In the genomic region with DNA sequence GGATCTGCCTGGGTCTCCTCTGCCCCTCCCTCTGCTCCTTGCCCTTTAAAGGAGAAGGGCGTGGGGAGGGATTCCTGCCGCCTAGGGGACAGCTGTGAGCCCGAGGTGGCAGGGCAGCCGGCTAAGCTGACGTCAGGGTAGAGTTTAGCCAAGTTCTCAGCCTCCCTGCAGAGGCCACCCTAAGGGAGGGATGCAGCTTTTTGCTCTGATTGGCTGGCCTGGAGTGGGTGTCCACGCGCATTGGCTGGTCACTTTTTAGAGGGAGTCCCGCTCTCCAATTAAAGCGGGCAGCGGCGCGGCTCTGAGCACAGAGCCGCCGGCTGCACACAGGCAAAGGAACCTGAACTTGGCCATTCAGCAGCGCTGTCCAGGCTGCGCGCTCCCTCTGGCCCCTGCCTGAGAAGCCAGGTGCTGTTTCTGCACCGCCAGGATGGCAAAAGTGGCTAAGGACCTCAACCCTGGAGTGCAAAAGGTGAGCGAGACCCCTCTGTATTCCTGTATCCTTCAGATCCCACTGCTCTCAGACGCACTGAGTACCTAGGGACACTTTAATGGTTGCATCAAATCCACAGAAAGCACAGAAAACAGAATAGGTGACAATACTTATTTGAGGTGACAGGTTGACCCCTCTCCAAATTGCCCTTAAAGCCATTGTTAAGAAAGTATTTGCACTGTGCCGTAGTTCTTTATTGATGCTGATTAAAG, we compare ENCODE assay signal across 9 mouse cellular contexts. TPM values are rescaled to one million over a fixed set of nuclear protein-coding genes. Genes with fewer than 3 reads are reported as not detected.
A peak's percentile ranks its signal among the peaks of the same experiment; 100 is the strongest.
DNase-seq lines count a peak whose midpoint lies in the region; ATAC-seq and TF ChIP-seq lines count a peak whose summit lies in the region.
"Had no signal": no experiment of that assay in that cellular context is flagged by ENCODE, and none has a peak within 500 bp of the region (broad histone marks: within the 10 kb centered on the region; RNA-seq: fewer than 3 reads in every experiment).

Gene Lmcd1 (plus strand): TSS at position 258 of the 705 bp plus-strand sequence.

- ATAC-seq in monocyte, adult 5-6 weeks (replicated peaks; ENCODE audit: insufficient number of reproducible peaks, low FRiP score, low TSS enrichment, poor library complexity, severe bottlenecking) = no peak

- peak; percentile 35 for TF ChIP-seq CTCF in left cerebral cortex, adult 2 months (IDR thresholded peaks at IDR 0.05)

- DNase-seq in adrenal gland, postnatal 25 days = peak; percentile 85
- peak; percentile 91 for DNase-seq in embryo, embryonic 11 days
- peak; percentile 89 for DNase-seq in gastrocnemius, postnatal 14 days
- peak; percentile 56 for DNase-seq in hindlimb bud, embryonic 11.5 days (ENCODE audit: extremely low spot score, low read depth, low spot score)
- DNase-seq in left cerebral cortex, adult 2 months (ENCODE audit: extremely low spot score in 1 of 2, low spot score in 2 of 2) = peak; percentile 67
- DNase-seq in lung, postnatal 4 days = peak; percentile 90 to 95
- DNase-seq in right cerebral cortex, adult 2 months (ENCODE audit: low spot score in 2 of 2) = peak; percentile 61 to 79

- intact Hi-C loops in gastrocnemius, postnatal 14 days (cut with DNase I; ENCODE audit: low total_unique reads) = no loop called here
- intact Hi-C loops in left cerebral cortex, adult 2 months (cut with DNase I) = loop anchor here (5.0 kb wide), 1 partner anchor 61 kb away; no protein-coding TSS in a partner anchor

- peak within 1 kb of the TSS; percentile 64 for H3K27ac ChIP-seq in left cerebral cortex, adult 2 months

- H3K4me3 ChIP-seq in left cerebral cortex, adult 2 months = peak within 1 kb of the TSS; percentile 45
- H3K4me3 ChIP-seq: megakaryocyte, embryonic 14.5 days had no signal

RNA-seq across cellular contexts. Expression of gene Lmcd1, which starts in this region (rescaled TPM):
- total RNA-seq in adrenal gland, postnatal 25 days (2021) = 4.6 and 5.6 TPM in 2 replicates
- total RNA-seq in gastrocnemius, postnatal 14 days (2021) = 100 to 1,000 TPM in 1 of 2 experiments, 10 to 100 TPM in 1; 56.9 to 138 TPM
- 1 to 10 TPM; 6.9 to 9.6 TPM for total RNA-seq in left cerebral cortex, adult 2 months (2021)
- total RNA-seq in monocyte, adult 5-6 weeks (2017) = not detected in 3 replicates
